Mouse (Mus musculus): ENCODE results near the gene Gm10197. TPM values are rescaled to one million over a fixed set of nuclear protein-coding genes. Genes with fewer than 3 reads are reported as not detected.

Gm10197 gene
- total RNA-seq, 2 experiments from 2014 or later: not detected

- DNase-seq (ENCODE audit: low spot score in 2 of 2): peak; percentile 90 to 93
- intact Hi-C loops (cut with DNase I): loop anchor here (1.0 to 5.0 kb wide), 2 partner anchors 16 to 187 kb away; partner anchors contain the start of gene Add3
Observed at GRCm38 (mm10) chr19:53329221-53329991, 42.2 kb downstream of the Gm10197 start.

- intact Hi-C loops (cut with DNase I): loop anchor here (5.0 kb wide), 1 partner anchor 186 kb away; the partner anchor contains the start of gene Add3
- DNase-seq (ENCODE audit: low spot score in 2 of 2): no peak
Observed at GRCm38 (mm10) chr19:53328116-53328515, 43.5 kb downstream of the Gm10197 start.

GRCm38 (mm10) chr19:53325578-53326295 is 45.8 kb downstream of the Gm10197 start:
- DNase-seq (ENCODE audit: low spot score in 2 of 2): peak; percentile 72 to 95
- intact Hi-C loops (cut with DNase I): loop anchor here (5.0 kb wide), 1 partner anchor 183 kb away; the partner anchor contains the start of gene Add3

GRCm38 (mm10) chr19:53324866-53325265 is 46.7 kb downstream of the Gm10197 start:
- DNase-seq (ENCODE audit: low spot score in 2 of 2): no peak
- intact Hi-C loops (cut with DNase I): loop anchor here (5.0 kb wide), 1 partner anchor 183 kb away; the partner anchor contains the start of gene Add3

DNA sequence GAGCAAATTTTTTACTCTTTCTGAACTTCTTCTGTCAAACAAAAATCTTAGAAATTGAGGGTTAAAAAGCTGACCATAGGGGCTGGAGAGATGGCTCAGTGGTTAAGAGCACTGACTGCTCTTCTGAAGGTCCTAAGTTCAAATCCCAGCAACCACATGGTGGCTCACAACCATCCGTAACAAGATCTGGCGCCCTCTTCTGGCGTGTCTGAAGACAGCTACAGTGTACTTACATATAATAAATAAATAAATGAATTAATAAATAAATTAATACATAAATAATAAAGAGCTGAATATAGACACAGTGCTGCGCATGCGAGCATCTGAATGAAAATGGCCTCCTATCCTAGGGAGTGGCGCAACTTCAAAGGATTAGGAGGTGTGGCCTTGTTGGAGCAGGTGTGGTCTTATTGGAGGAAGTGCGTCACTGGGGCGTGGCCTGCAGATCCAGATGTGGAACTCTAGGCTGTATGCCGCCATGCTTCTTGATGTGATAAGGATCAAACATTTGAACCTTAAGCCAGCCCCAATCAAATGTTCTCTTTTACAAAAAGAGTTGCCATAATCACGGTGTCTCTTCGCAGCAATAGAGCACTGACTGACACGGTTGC is 49.0 kb downstream of the Gm10197 start:
- DNase-seq (ENCODE audit: low spot score in 2 of 2): no peak
- intact Hi-C loops (cut with DNase I): no loop called here

Other genes starting within 250 kb of the Gm10197 start
- 10 to 100 TPM; 80.6 to 86.6 TPM for gene Add3, start 231.3 kb downstream of the Gm10197 start, total RNA-seq (2021)
- gene Mxi1, start 61.2 kb downstream of the Gm10197 start, total RNA-seq (2021): 10 to 100 TPM; 84.1 to 84.2 TPM
- 10 to 100 TPM; 36.6 to 37.6 TPM for gene Smndc1, start 18.8 kb upstream of the Gm10197 start, total RNA-seq (2021)
- gene Dusp5, start 157.3 kb upstream of the Gm10197 start, total RNA-seq (2021): 10 to 100 TPM in 1 of 2 experiments, 1 to 10 TPM in 1; 9.9 to 11.7 TPM
- gene Nutf2-ps1, start 217.3 kb upstream of the Gm10197 start, total RNA-seq (2021): 10 to 100 TPM; 42.7 to 54.4 TPM
- 10 to 100 TPM; 35.0 to 37.1 TPM for gene Smc3, start 228.6 kb upstream of the Gm10197 start, total RNA-seq (2021)